Mouse (Mus musculus) stomach, postnatal 0 days (tissue): ENCODE data around the gene Mia2. TPM values are rescaled to one million over a fixed set of nuclear protein-coding genes. Genes with fewer than 3 reads are reported as not detected.

Source experiments
- ATAC-seq: fragments of 200-750 bp; cut with Nextera tagmentation; 2 replicates; pipeline ENCODE4 v1.8.0; 2017; ENCODE audit not compliant: low FRiP score, low TSS enrichment
- DNase-seq: peaks from one replicate; pipeline ENCODE4 v3.0.0-alpha.2; 2016; ENCODE audit warnings: low spot score
- H3K27ac ChIP-seq: fragments of 300-500 bp; sonication (generic); replicated peaks from 2 replicates; pipeline ENCODE4 v1.5.1; 2014; ENCODE audit warnings: mild to moderate bottlenecking, control low read depth
- H3K27me3 ChIP-seq: fragments of 300-500 bp; sonication (generic); 2 replicates; pipeline ENCODE4 v1.6.1; 2014; ENCODE audit warnings: low read length; ENCODE audit not compliant: control insufficient read depth, insufficient read depth
- H3K36me3 ChIP-seq: fragments of 300-500 bp; sonication (generic); 2 replicates; pipeline ENCODE4 v1.6.1; 2014; ENCODE audit warnings: low read length, mixed read lengths; ENCODE audit not compliant: control insufficient read depth, insufficient read depth
- H3K4me1 ChIP-seq: fragments of 300-500 bp; sonication (generic); replicated peaks from 2 replicates; pipeline ENCODE4 v1.6.1; 2014; ENCODE audit warnings: antibody characterized with exemption; ENCODE audit not compliant: control insufficient read depth, insufficient read depth
- H3K4me2 ChIP-seq: fragments of 300-500 bp; sonication (generic); replicated peaks from 2 replicates; pipeline ENCODE4 v1.6.1; 2014; ENCODE audit warnings: low read depth, mild to moderate bottlenecking, control low read depth, moderate library complexity
- H3K4me3 ChIP-seq: fragments of 300-500 bp; sonication (generic); 2 replicates; pipeline ENCODE4 v1.5.1; 2014; ENCODE audit warnings: low read depth, low read length, control low read depth
- H3K9ac ChIP-seq: fragments of 300-500 bp; sonication (generic); 2 replicates; pipeline ENCODE4 v1.6.1; 2014; ENCODE audit warnings: mild to moderate bottlenecking, low read length, control low read depth, mixed read lengths
- H3K9me3 ChIP-seq: fragments of 300-500 bp; sonication (generic); 2 replicates; pipeline ENCODE4 v1.6.1; 2016; ENCODE audit warnings: low read length; ENCODE audit not compliant: control insufficient read depth
- CTCF ChIP-seq: IDR thresholded peaks from 2 replicates; pipeline ENCODE4 v1.5.1; 2016; ENCODE audit warnings: antibody characterized with exemption, low read depth, mild to moderate bottlenecking, moderate library complexity
- EP300 ChIP-seq: optimal IDR thresholded peaks from 2 replicates; pipeline ENCODE3; 2016; ENCODE audit warnings: antibody characterized with exemption
- WGBS: fragments of 180-500 bp; shearing (Covaris S2); extraction: QIAGEN DNeasy Blood & Tissue Kit; methylation state at CpG from one replicate; pipeline ENCODE4 v1.1.7; 2014; 5-methylcytosine and 5-hydroxymethylcytosine counted together
- polyA plus RNA-seq: library from polyadenylated mRNA; unstranded; fragments of >200 nt; fragmentation: Nextera tagmentation; extraction: Ambion mirVana; gene quantifications from 2 replicates; pipeline ENCODE4 v1.2.1, GENCODE M21; 2015

Gene Mia2
- polyA plus RNA-seq, 1 experiment from 2014 or later = 69.4 TPM

DNA sequence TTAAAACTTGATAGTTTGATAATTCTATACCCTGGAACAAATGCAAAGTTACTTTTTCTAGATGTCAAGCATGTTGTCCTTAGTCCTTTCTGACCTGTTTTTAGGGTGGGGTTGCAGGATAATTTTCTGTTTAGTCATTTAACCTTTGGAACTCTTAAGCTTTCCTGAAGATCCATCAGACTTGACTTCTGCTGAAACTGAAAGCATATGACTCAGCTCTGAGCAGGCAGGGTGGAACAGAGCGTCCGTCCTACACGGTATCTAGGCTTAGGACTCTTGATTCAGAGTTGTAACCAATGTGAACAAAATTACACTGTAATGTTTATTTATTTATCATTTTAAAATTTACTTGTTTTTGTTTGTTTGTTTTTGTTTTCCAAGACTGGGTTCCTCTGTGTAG, 17.7 kb upstream of the Mia2 start:
- ATAC-seq = peak; percentile 92
- no peaks in the 10 kb centered on the region for H3K4me1 ChIP-seq
- peaks cover 2% of the 10 kb centered on the region; the same call in 1 of the 2 replicates for H3K36me3 ChIP-seq
- no peak overlapping the region for H3K4me3 ChIP-seq
- TF ChIP-seq CTCF (no peak), EP300 (no peak)
- H3K9me3 ChIP-seq = no peaks in the 10 kb centered on the region
- no peak overlapping the region for H3K4me2 ChIP-seq
- peak; percentile 22 for DNase-seq
- WGBS = 61% methylated on average over 3 of the region's 3 CpGs
- H3K9ac ChIP-seq = no peak overlapping the region
- H3K27me3 ChIP-seq = no peaks in the 10 kb centered on the region
- H3K27ac ChIP-seq = peak overlapping the region; percentile 30

- Histone ChIP-seq H3K4me2 (no peak overlapping the region), H3K27me3 (no peaks in the 10 kb centered on the region), H3K9me3 (no peaks in the 10 kb centered on the region), H3K4me1 (no peaks in the 10 kb centered on the region), H3K9ac (no peak overlapping the region), H3K36me3 (peaks cover under 1% of the 10 kb centered on the region; the same call in 1 of the 2 replicates), H3K4me3 (no peak overlapping the region), H3K27ac (no peak overlapping the region)
- WGBS = 81% methylated on average over 4 of the region's 4 CpGs
- no peak for TF ChIP-seq EP300
- TF ChIP-seq CTCF = no peak
- no peak for DNase-seq
- no peak for ATAC-seq
These were observed 15.1 kb upstream of the Mia2 start for GRCm38 (mm10) chr12:59080461-59080860.

- no peak overlapping the region for H3K27ac ChIP-seq
- DNase-seq (no peak), ATAC-seq (no peak)
- H3K9me3 ChIP-seq = no peaks in the 10 kb centered on the region
- H3K9ac ChIP-seq = no peak overlapping the region
- no peak overlapping the region for H3K4me2 ChIP-seq
- no peaks in the 10 kb centered on the region for H3K27me3 ChIP-seq
- no peaks in the 10 kb centered on the region for H3K36me3 ChIP-seq
- WGBS = 61% methylated on average over 5 of the region's 5 CpGs
- no peaks in the 10 kb centered on the region for H3K4me1 ChIP-seq
- no peak overlapping the region for H3K4me3 ChIP-seq
- TF ChIP-seq EP300 (no peak), CTCF (peak; percentile 12; the same call in 1 of the 2 replicates)
These were observed 11.2 kb upstream of the Mia2 start for GRCm38 (mm10) chr12:59084446-59084845.

GRCm38 (mm10) chr12:59086171-59086570, 9.4 kb upstream of the Mia2 start:
- no peaks in the 10 kb centered on the region for H3K4me1 ChIP-seq
- no peak overlapping the region for H3K9ac ChIP-seq
- H3K4me3 ChIP-seq = no peak overlapping the region
- DNase-seq = no peak
- 78% methylated on average over 5 of the region's 5 CpGs for WGBS
- H3K4me2 ChIP-seq = no peak overlapping the region
- TF ChIP-seq EP300 = no peak
- no peak for TF ChIP-seq CTCF
- H3K9me3 ChIP-seq = no peaks in the 10 kb centered on the region
- H3K27me3 ChIP-seq = no peaks in the 10 kb centered on the region
- H3K36me3 ChIP-seq = no peaks in the 10 kb centered on the region
- no peak overlapping the region for H3K27ac ChIP-seq
- ATAC-seq = no peak

DNA sequence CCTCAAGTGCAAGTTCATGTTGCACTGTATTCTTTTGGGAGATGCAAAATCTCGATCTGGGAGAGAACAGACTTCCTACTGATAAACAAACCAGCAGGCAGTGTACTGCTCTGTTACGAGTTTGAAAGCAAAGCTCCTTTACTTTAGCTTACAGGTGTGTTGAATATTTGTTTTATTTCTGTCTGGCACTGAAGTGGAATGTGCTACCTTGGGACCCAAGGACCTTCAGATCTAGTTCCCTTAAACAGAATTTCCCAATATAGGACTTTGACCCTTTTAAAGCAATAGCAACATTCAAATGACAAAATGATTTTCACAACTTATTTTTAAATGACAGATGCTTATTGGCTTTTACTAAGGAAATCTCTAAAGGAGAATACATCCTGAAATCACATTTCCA, 2.1 kb upstream of the Mia2 start:
- TF ChIP-seq EP300 = no peak
- no peak for TF ChIP-seq CTCF
- H3K4me3 ChIP-seq = no peak overlapping the region
- no peak for DNase-seq
- H3K36me3 ChIP-seq = no peaks in the 10 kb centered on the region
- no peaks in the 10 kb centered on the region for H3K4me1 ChIP-seq
- H3K9ac ChIP-seq = no peak overlapping the region
- H3K27me3 ChIP-seq = no peaks in the 10 kb centered on the region
- H3K27ac ChIP-seq = no peak overlapping the region
- no peaks in the 10 kb centered on the region for H3K9me3 ChIP-seq
- H3K4me2 ChIP-seq = no peak overlapping the region
- ATAC-seq = peak; percentile 63; the same call in 1 of the 2 replicates
- 24% methylated on average over 2 of the region's 2 CpGs for WGBS

GRCm38 (mm10) chr12:59104771-59105170, 9.2 kb downstream of the Mia2 start:
- TF ChIP-seq EP300 (no peak), CTCF (no peak)
- DNase-seq (peak; percentile 19), ATAC-seq (peak; percentile 75; the same call in 1 of the 2 replicates)
- no peaks in the 10 kb centered on the region for H3K27me3 ChIP-seq
- H3K27ac ChIP-seq = no peak overlapping the region
- H3K9ac ChIP-seq = no peak overlapping the region
- H3K4me1 ChIP-seq = no peaks in the 10 kb centered on the region
- no peaks in the 10 kb centered on the region for H3K9me3 ChIP-seq
- H3K36me3 ChIP-seq = no peaks in the 10 kb centered on the region
- H3K4me2 ChIP-seq = no peak overlapping the region
- WGBS = 65% methylated on average over 5 of the region's 5 CpGs
- H3K4me3 ChIP-seq = no peak overlapping the region
